Mouse (Mus musculus): ENCODE data around the gene Il22ra2. TPM values are rescaled to one million over a fixed set of nuclear protein-coding genes. Genes with fewer than 3 reads are reported as not detected.

The Il22ra2 gene
- total and polyA plus RNA-seq, 3 experiments, result 0.13 TPM; not detected in 2

- no peaks in the 10 kb centered on the region for H3K79me2 ChIP-seq (replicated peaks; ENCODE audit: control insufficient read depth, extremely low read depth, insufficient read depth, poor library complexity, severe bottlenecking)
- H3K36me3 ChIP-seq (replicated peaks in 1 of 2; ENCODE audit: control insufficient read depth in 1 of 2, insufficient read depth in 1 of 2, low read length in 1 of 2), result no peaks in the 10 kb centered on the region
- H3K4me2 ChIP-seq (ENCODE audit: insufficient read depth, low read depth, poor library complexity, severe bottlenecking), result no peak overlapping the region
- no peak overlapping the region for H3K9ac ChIP-seq (ENCODE audit: insufficient read depth, low read depth)
- in situ Hi-C loops (cut with MboI; ENCODE audit: low pct_ligation_motif_present, low pct_unique_long_range_greater_than_20kb, low sequenced_read_pairs) (no loop called here), dilution Hi-C loops (cut with MboI; ENCODE audit: extremely low pct_ligation_motif_present, extremely low pct_unique_long_range_greater_than_20kb, low sequenced_read_pairs) (no loop called here)
- peaks cover 9 to 37% of the 10 kb centered on the region in 2 experiments; a peak in 3 of 4 replicates for H3K4me1 ChIP-seq (ENCODE audit: control insufficient read depth in 1 of 2, insufficient read depth in 2 of 2)
- no peak overlapping the region for H3K4me3 ChIP-seq (replicated peaks in 1 of 3; ENCODE audit: low read depth in 2 of 3, low read length in 2 of 3, poor library complexity in 1 of 3)
- H3K27ac ChIP-seq (ENCODE audit: insufficient read depth, low read depth), result no peak overlapping the region
- no peak for DNase-seq (ENCODE audit: extremely low read depth)
- no peak for TF ChIP-seq KAT2A (IDR thresholded peaks at IDR 0.05; ENCODE audit: insufficient replicate concordance, low read length)
- no peak for TF ChIP-seq CHD1 (IDR thresholded peaks at IDR 0.05; ENCODE audit: low read depth, low read length)
- no peak for TF ChIP-seq ELF1 (IDR thresholded peaks at IDR 0.05; ENCODE audit: low read depth, low read length)
- TF ChIP-seq CHD2 (IDR thresholded peaks at IDR 0.05; ENCODE audit: low read length), result no peak
- no peak for TF ChIP-seq HCFC1 (IDR thresholded peaks at IDR 0.05; ENCODE audit: low read depth, low read length)
- no peaks in the 10 kb centered on the region for H3K27me3 ChIP-seq (replicated peaks)
- H3K9me3 ChIP-seq (replicated peaks; ENCODE audit: low read length), result no peaks in the 10 kb centered on the region
These were observed 38.9 kb upstream of the Il22ra2 start for GRCm38 (mm10) chr10:19582806-19583430.

DNA sequence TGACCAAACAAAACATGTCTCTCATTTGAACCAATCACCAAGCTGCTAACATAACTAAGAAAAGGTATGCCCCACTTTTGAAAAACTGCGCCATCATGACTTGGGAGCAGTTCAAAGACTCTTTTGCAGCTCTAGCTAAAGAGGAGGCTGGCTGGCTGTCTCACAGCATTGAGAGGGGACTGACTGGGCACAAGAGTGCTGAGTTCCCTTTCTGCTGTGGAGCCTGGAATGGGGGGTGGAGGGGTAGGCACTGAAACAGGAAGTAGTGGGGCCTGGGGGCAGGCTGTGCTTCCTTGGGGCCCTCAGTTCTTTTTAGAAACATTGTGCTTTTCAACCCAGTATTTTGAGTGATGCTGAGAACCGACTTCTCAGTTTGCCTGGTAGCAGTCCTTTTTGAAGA is 37.7 kb upstream of the Il22ra2 start:
- Histone ChIP-seq H3K27me3 (replicated peaks) (no peaks in the 10 kb centered on the region), H3K4me3 (replicated peaks in 1 of 3; ENCODE audit: low read depth in 2 of 3, low read length in 2 of 3, poor library complexity in 1 of 3) (no peak overlapping the region), H3K27ac (ENCODE audit: insufficient read depth, low read depth) (peak overlapping the region; percentile 26; the same call in 1 of the 2 replicates), H3K9ac (ENCODE audit: insufficient read depth, low read depth) (no peak overlapping the region), H3K4me2 (ENCODE audit: insufficient read depth, low read depth, poor library complexity, severe bottlenecking) (peak overlapping the region; percentile 79), H3K36me3 (replicated peaks in 1 of 2; ENCODE audit: control insufficient read depth in 1 of 2, insufficient read depth in 1 of 2, low read length in 1 of 2) (no peaks in the 10 kb centered on the region), H3K79me2 (replicated peaks; ENCODE audit: control insufficient read depth, extremely low read depth, insufficient read depth, poor library complexity, severe bottlenecking) (no peaks in the 10 kb centered on the region), H3K9me3 (replicated peaks; ENCODE audit: low read length) (no peaks in the 10 kb centered on the region), H3K4me1 (ENCODE audit: control insufficient read depth in 1 of 2, insufficient read depth in 2 of 2) (peaks cover 9 to 39% of the 10 kb centered on the region in 2 experiments; a peak in 3 of 4 replicates)
- TF ChIP-seq GABPA (IDR thresholded peaks at IDR 0.05; ENCODE audit: insufficient replicate concordance, low read depth, low read length) (no peak), IRF4 (IDR thresholded peaks at IDR 0.05; ENCODE audit: low read depth, low read length) (0 out of 2 replicates have a peak, but pooled peaks have one; percentile 26), ZMIZ1 (IDR thresholded peaks at IDR 0.05; ENCODE audit: low read depth, low read length) (no peak), MXI1 (IDR thresholded peaks at IDR 0.05; ENCODE audit: low read depth, low read length) (no peak), JUN (IDR thresholded peaks at IDR 0.05; ENCODE audit: insufficient read depth, low read depth, low read length) (no peak), NRF1 (IDR thresholded peaks at IDR 0.05; ENCODE audit: low read depth, low read length) (no peak), HCFC1 (IDR thresholded peaks at IDR 0.05; ENCODE audit: low read depth, low read length) (no peak), EP300 (IDR thresholded peaks at IDR 0.05; ENCODE audit: low read length) (no peak), ELF1 (IDR thresholded peaks at IDR 0.05; ENCODE audit: low read depth, low read length) (peak; percentile 61), RAD21 (IDR thresholded peaks at IDR 0.05; ENCODE audit: low read depth, low read length) (no peak), TCF12 (IDR thresholded peaks at IDR 0.05; ENCODE audit: low read depth, low read length) (0 out of 2 replicates have a peak, but pooled peaks have one; percentile 25), MEF2A (IDR thresholded peaks at IDR 0.05; ENCODE audit: borderline replicate concordance, low read depth, low read length) (peak; percentile 43; the same call in 1 of the 2 replicates), RCOR1 (conservative IDR thresholded peaks at IDR 0.05; ENCODE audit: low read depth, low read length) (no peak), ZKSCAN1 (IDR thresholded peaks at IDR 0.05; ENCODE audit: borderline replicate concordance, low read depth, low read length) (no peak), USF1 (IDR thresholded peaks at IDR 0.05; ENCODE audit: low read depth, low read length) (no peak), CHD1 (IDR thresholded peaks at IDR 0.05; ENCODE audit: low read depth, low read length) (no peak), CTCF (conservative IDR thresholded peaks at IDR 0.05 in 1 of 2, IDR thresholded peaks at IDR 0.05 in 1 of 2; ENCODE audit: low read depth in 2 of 2, low read length in 2 of 2) (no peak), CHD2 (IDR thresholded peaks at IDR 0.05; ENCODE audit: low read length) (0 out of 2 replicates have a peak, but pooled peaks have one; percentile 43), KAT2A (IDR thresholded peaks at IDR 0.05; ENCODE audit: insufficient replicate concordance, low read length) (no peak), MAZ (IDR thresholded peaks at IDR 0.05; ENCODE audit: low read depth, low read length) (no peak), POLR2AphosphoS2 (IDR thresholded peaks at IDR 0.05; ENCODE audit: low read depth, low read length) (no peak), E2F4 (IDR thresholded peaks at IDR 0.05; ENCODE audit: insufficient replicate concordance, low read depth, low read length) (no peak), ZC3H11A (IDR thresholded peaks at IDR 0.05; ENCODE audit: low read depth, low read length) (no peak), POLR2A (IDR thresholded peaks at IDR 0.05; ENCODE audit: low read depth, low read length) (peak; percentile 26; the same call in 1 of the 2 replicates), JUND (conservative IDR thresholded peaks at IDR 0.05; ENCODE audit: low read depth, low read length) (no peak)
- dilution Hi-C loops (cut with MboI; ENCODE audit: extremely low pct_ligation_motif_present, extremely low pct_unique_long_range_greater_than_20kb, low sequenced_read_pairs), result no loop called here
- in situ Hi-C loops (cut with MboI; ENCODE audit: low pct_ligation_motif_present, low pct_unique_long_range_greater_than_20kb, low sequenced_read_pairs), result no loop called here
- DNase-seq (ENCODE audit: extremely low read depth), result peak; percentile 73

Measured in CH12.LX (cell line).